8 mouse cellular contexts compared by ENCODE assay signal in genomic region chr10:107931833-107932828, GRCm38 (mm10). TPM values are rescaled to one million over a fixed set of nuclear protein-coding genes. Genes with fewer than 3 reads are reported as not detected.
DNase-seq lines count a peak whose midpoint lies in the region; ATAC-seq and TF ChIP-seq lines count a peak whose summit lies in the region.

No protein-coding gene starts in this region.

- DNase-seq in forebrain, embryonic 10.5 days (ENCODE audit: extremely low spot score, low spot score), result no peak
- DNase-seq in gastrocnemius, postnatal 14 days, result peak; percentile 30
- DNase-seq in hindbrain, postnatal 0 days (ENCODE audit: low spot score), result peak; percentile 75
- peak; percentile 47 to 59 for DNase-seq in layer of hippocampus, postnatal 36 days
- peak; percentile 75 for DNase-seq in skeletal muscle tissue, adult 2 months (ENCODE audit: low read depth, low spot score)

- H3K9ac ChIP-seq in forebrain, embryonic 12.5 days, result no peak overlapping the region
- H3K9ac ChIP-seq in hindbrain, postnatal 0 days (replicated peaks; ENCODE audit: low read length), result no peak overlapping the region

- 50% methylated on average over 10 of the region's 10 CpGs for WGBS in forebrain, embryonic 12.5 days
- 49% methylated on average over 9 of the region's 10 CpGs for WGBS in forebrain, embryonic 10.5 days
- 22% methylated on average over 10 of the region's 10 CpGs for WGBS in hindbrain, postnatal 0 days

- H3K27me3 ChIP-seq in forebrain, embryonic 12.5 days, result no peaks in the 10 kb centered on the region
- H3K27me3 ChIP-seq in forebrain, embryonic 10.5 days (ENCODE audit: poor library complexity, severe bottlenecking), result no peaks in the 10 kb centered on the region
- H3K27me3 ChIP-seq in hindbrain, postnatal 0 days (ENCODE audit: insufficient read depth, low read length), result no peaks in the 10 kb centered on the region
- H3K27me3 ChIP-seq in megakaryocyte, embryonic 14.5 days (replicated peaks), result no peaks in the 10 kb centered on the region

- peaks cover 3% of the 10 kb centered on the region; the same call in 1 of the 2 replicates for H3K4me1 ChIP-seq in forebrain, embryonic 12.5 days
- no peaks in the 10 kb centered on the region for H3K4me1 ChIP-seq in forebrain, embryonic 10.5 days
- peaks cover 7% of the 10 kb centered on the region for H3K4me1 ChIP-seq in brown adipose tissue, adult 24 weeks (ENCODE audit: control insufficient read depth, insufficient read depth, insufficient read length, low read length)
- H3K4me1 ChIP-seq in hindbrain, postnatal 0 days (ENCODE audit: insufficient read depth, low read length), result no peaks in the 10 kb centered on the region
- H3K4me1 ChIP-seq in megakaryocyte, embryonic 14.5 days, result peaks cover 77% of the 10 kb centered on the region

- no peak overlapping the region for H3K4me3 ChIP-seq in forebrain, embryonic 12.5 days (replicated peaks)
- no peak overlapping the region for H3K4me3 ChIP-seq in forebrain, embryonic 10.5 days
- H3K4me3 ChIP-seq in brown adipose tissue, adult 24 weeks (ENCODE audit: insufficient read depth, low read depth, low read length), result no peak overlapping the region
- no peak overlapping the region for H3K4me3 ChIP-seq in hindbrain, postnatal 0 days (ENCODE audit: low read length)
- peak overlapping the region; percentile 46 for H3K4me3 ChIP-seq in megakaryocyte, embryonic 14.5 days (replicated peaks)

- peak; percentile 70 for TF ChIP-seq CTCF in hindbrain, postnatal 0 days (IDR thresholded peaks at IDR 0.05; ENCODE audit: low read depth)

- ATAC-seq in forebrain, embryonic 12.5 days (ENCODE audit: low FRiP score), result no peak
- peak; percentile 74; the same call in 1 of the 2 replicates for ATAC-seq in hindbrain, postnatal 0 days

- H3K4me2 ChIP-seq in forebrain, embryonic 12.5 days, result no peak overlapping the region
- H3K4me2 ChIP-seq in hindbrain, postnatal 0 days (ENCODE audit: low read depth, low read length), result no peak overlapping the region

- H3K27ac ChIP-seq in forebrain, embryonic 12.5 days, result 0 out of 2 replicates have a peak overlapping the region, but pooled peaks have one; percentile 31
- no peak overlapping the region for H3K27ac ChIP-seq in forebrain, embryonic 10.5 days
- H3K27ac ChIP-seq in brown adipose tissue, adult 24 weeks (replicated peaks; ENCODE audit: low read depth, low read length), result peak overlapping the region; percentile 92
- no peak overlapping the region for H3K27ac ChIP-seq in hindbrain, postnatal 0 days

- intact Hi-C loops in gastrocnemius, postnatal 14 days (cut with DNase I; ENCODE audit: low total_unique reads), result no loop called here

- H3K36me3 ChIP-seq in forebrain, embryonic 12.5 days (replicated peaks), result no peaks in the 10 kb centered on the region
- H3K36me3 ChIP-seq in forebrain, embryonic 10.5 days (replicated peaks), result no peaks in the 10 kb centered on the region
- H3K36me3 ChIP-seq in hindbrain, postnatal 0 days (ENCODE audit: insufficient read depth, low read length), result no peaks in the 10 kb centered on the region
- no peaks in the 10 kb centered on the region for H3K36me3 ChIP-seq in megakaryocyte, embryonic 14.5 days (replicated peaks; ENCODE audit: low read length)

- no peaks in the 10 kb centered on the region for H3K9me3 ChIP-seq in forebrain, embryonic 12.5 days
- no peaks in the 10 kb centered on the region for H3K9me3 ChIP-seq in forebrain, embryonic 10.5 days
- no peaks in the 10 kb centered on the region for H3K9me3 ChIP-seq in hindbrain, postnatal 0 days (ENCODE audit: low read length)
- no peaks in the 10 kb centered on the region for H3K9me3 ChIP-seq in megakaryocyte, embryonic 14.5 days

RNA-seq across cellular contexts. Expression of gene Otogl, which starts 20.2 kb away (rescaled TPM):
- polyA plus RNA-seq in forebrain, embryonic 12.5 days (2016; fragmentation: Nextera tagmentation; extraction: Ambion mirVana), result not detected in 2 replicates
- not detected in 2 replicates for polyA plus RNA-seq in forebrain, embryonic 10.5 days (2016; fragmentation: Nextera tagmentation; extraction: Ambion mirVana)
- polyA plus RNA-seq in brown adipose tissue, adult 24 weeks (2012; ENCODE audit: insufficient read depth, insufficient read length, missing spikeins), result not detected in 2 replicates
- total RNA-seq in gastrocnemius, postnatal 14 days (2021), result under 1 TPM; 0.04 TPM
- 0.04 and 0.16 TPM in 2 replicates for total RNA-seq in hindbrain, postnatal 0 days (2014; rRNA removed)
- polyA plus RNA-seq in hindbrain, postnatal 0 days (2015; fragmentation: Nextera tagmentation; extraction: Ambion mirVana), result 0.04 and 0.08 TPM in 2 replicates
- total RNA-seq in layer of hippocampus, postnatal 36 days (2021), result under 1 TPM; 0.27 to 0.30 TPM
- polyA plus RNA-seq in megakaryocyte, embryonic 14.5 days (2012; ENCODE audit: insufficient read depth, low replicate concordance), result not detected in 2 replicates

Comparison
In these comparisons a context has a peak if more than half of its experiments do, and no peak if none do; other contexts are left out.
1. H3K27ac ChIP-seq: peak in forebrain, embryonic 12.5 days (single experiment) and brown adipose tissue, adult 24 weeks (single experiment); none in forebrain, embryonic 10.5 days (single experiment) and hindbrain, postnatal 0 days (single experiment).